Mouse (Mus musculus) myocyte (in vitro differentiated cells): ENCODE measurements around the gene Hmox1. TPM values are rescaled to one million over a fixed set of nuclear protein-coding genes. Genes with fewer than 3 reads are reported as not detected.

ENCODE experiments used
- H3K27me3 ChIP-seq: one replicate; pipeline ENCODE4 v1.6.1; 2011; ENCODE audit not compliant: control insufficient read depth, insufficient read depth, insufficient read length
- H3K36me3 ChIP-seq: one replicate; pipeline ENCODE4 v1.6.1; 2011; ENCODE audit not compliant: control insufficient read depth, insufficient read depth
- H3K4me2 ChIP-seq: one replicate; pipeline ENCODE4 v1.6.1; 2011; ENCODE audit warnings: low read depth, control low read depth
- H3K4me3 ChIP-seq: one replicate; pipeline ENCODE4 v1.5.1; 2011; ENCODE audit warnings: mild to moderate bottlenecking, control low read depth, moderate library complexity
- H3K79me2 ChIP-seq: one replicate; pipeline ENCODE4 v1.6.1; 2011; ENCODE audit not compliant: control insufficient read depth, insufficient read depth
- H3ac ChIP-seq: one replicate; pipeline ENCODE4 v1.6.1; 2011; ENCODE audit not compliant: control insufficient read depth, insufficient read length
- CEBPB ChIP-seq: IDR thresholded peaks from 2 replicates; pipeline ENCODE4 v1.6.1; 2011; ENCODE audit warnings: mild to moderate bottlenecking, moderate library complexity; ENCODE audit not compliant: poor library complexity, insufficient read depth, severe bottlenecking
- E2F4 ChIP-seq: IDR thresholded peaks from one replicate; pipeline ENCODE4 v1.6.1; 2011; ENCODE audit warnings: mild to moderate bottlenecking, control low read depth, moderate library complexity; ENCODE audit not compliant: insufficient read depth
- MAX ChIP-seq: IDR thresholded peaks from one replicate; pipeline ENCODE4 v1.6.1; 2011; ENCODE audit warnings: low read depth, mild to moderate bottlenecking, control low read depth
- MYOD1 ChIP-seq, 3 experiments: IDR thresholded peaks; one replicate each; pipeline ENCODE4 v1.6.1; 2011; ENCODE audit warnings: control low read depth in 2 of 3, low read depth in 2 of 3, mild to moderate bottlenecking in 2 of 3, moderate library complexity in 1 of 3; ENCODE audit not compliant: insufficient read length in 2 of 3, control insufficient read depth in 1 of 3
- MYOG ChIP-seq, 3 experiments: IDR thresholded peaks; one replicate each; pipeline ENCODE4 v1.6.1; 2011; ENCODE audit warnings: control low read depth in 2 of 3, low read depth in 2 of 3, mild to moderate bottlenecking in 2 of 3; ENCODE audit not compliant: insufficient read length in 2 of 3, control insufficient read depth in 1 of 3, insufficient read depth in 1 of 3
- POLR2A ChIP-seq: IDR thresholded peaks from one replicate; pipeline ENCODE4 v1.6.1; 2011; ENCODE audit warnings: low read depth, mild to moderate bottlenecking, control low read depth, moderate library complexity; ENCODE audit not compliant: insufficient read length
- POLR2AphosphoS2 ChIP-seq: IDR thresholded peaks from one replicate; pipeline ENCODE4 v1.6.1; 2011; ENCODE audit warnings: low read depth, control low read depth; ENCODE audit not compliant: insufficient read length
- REST ChIP-seq: IDR thresholded peaks from one replicate; pipeline ENCODE4 v1.6.1; 2011; ENCODE audit warnings: mild to moderate bottlenecking, control low read depth, moderate library complexity; ENCODE audit not compliant: insufficient read depth, insufficient read length
- SRF ChIP-seq: IDR thresholded peaks from one replicate; pipeline ENCODE4 v1.6.1; 2011; ENCODE audit warnings: low read depth; ENCODE audit not compliant: control insufficient read depth, insufficient read length
- TCF12 ChIP-seq: IDR thresholded peaks from one replicate; pipeline ENCODE4 v1.6.1; 2011; ENCODE audit warnings: mild to moderate bottlenecking, control low read depth; ENCODE audit not compliant: poor library complexity, insufficient read depth, severe bottlenecking
- TCF3 ChIP-seq: IDR thresholded peaks from one replicate; pipeline ENCODE4 v1.6.1; 2011; ENCODE audit warnings: low read depth, control low read depth; ENCODE audit not compliant: insufficient read length
- USF1 ChIP-seq: IDR thresholded peaks from one replicate; pipeline ENCODE4 v1.6.1; 2011; ENCODE audit warnings: low read depth, mild to moderate bottlenecking, control low read depth, moderate library complexity
- polyA plus RNA-seq: library from polyadenylated mRNA; unstranded; fragments of >200 nt; fragmentation: generic; extraction: Trizol; gene quantifications from one replicate; pipeline ENCODE4 v1.2.1, GENCODE M21; 2012; ENCODE audit warnings: missing spikeins

The Hmox1 gene
- 89.7 TPM for polyA plus RNA-seq

GRCm38 (mm10) chr8:75093399-75094156, at the start of gene Hmox1:
Gene Hmox1 (plus strand): TSS chr8:75093621.
- peaks cover 31% of the 10 kb centered on the region for H3K36me3 ChIP-seq
- H3K4me3 ChIP-seq: peak within 1 kb of the TSS; percentile 87
- H3ac ChIP-seq: peak within 1 kb of the TSS; percentile 15
- TF ChIP-seq POLR2A (peak; percentile 100), TCF12 (no peak), MAX (no peak), TCF3 (peak; percentile 35), REST (no peak), SRF (no peak), MYOG (IDR thresholded peaks at IDR 0.05; ENCODE audit: control insufficient read depth in 1 of 3, insufficient read depth in 1 of 3, insufficient read length in 2 of 3, low read depth in 2 of 3) (peak in 2 of 3 experiments; percentile 70 to 91), POLR2AphosphoS2 (peak; percentile 98), CEBPB (peak; percentile 98), E2F4 (peak; percentile 29), MYOD1 (IDR thresholded peaks at IDR 0.05; ENCODE audit: control insufficient read depth in 1 of 3, insufficient read length in 2 of 3, low read depth in 2 of 3) (peak in 2 of 3 experiments; percentile 70 to 83), USF1 (peak; percentile 96)
- H3K4me2 ChIP-seq: peak within 1 kb of the TSS; percentile 98
- peaks cover 26% of the 10 kb centered on the region for H3K79me2 ChIP-seq
- no peaks in the 10 kb centered on the region for H3K27me3 ChIP-seq

GRCm38 (mm10) chr8:75046303-75046702, 47.1 kb upstream of the Hmox1 start:
- no peak overlapping the region for H3ac ChIP-seq
- TF ChIP-seq MYOG (IDR thresholded peaks at IDR 0.05; ENCODE audit: control insufficient read depth in 1 of 3, insufficient read depth in 1 of 3, insufficient read length in 2 of 3, low read depth in 2 of 3) (peak in 2 of 3 experiments; percentile 15 to 85), CEBPB (no peak), TCF12 (peak; percentile 17), POLR2AphosphoS2 (no peak), MYOD1 (IDR thresholded peaks at IDR 0.05; ENCODE audit: control insufficient read depth in 1 of 3, insufficient read length in 2 of 3, low read depth in 2 of 3) (peak in 2 of 3 experiments; percentile 25 to 83), REST (no peak), USF1 (no peak)

GRCm38 (mm10) chr8:75047784-75048183, 45.6 kb upstream of the Hmox1 start:
- H3K36me3 ChIP-seq: peaks cover 9% of the 10 kb centered on the region
- H3ac ChIP-seq: no peak overlapping the region
- no peaks in the 10 kb centered on the region for H3K79me2 ChIP-seq
- H3K4me2 ChIP-seq: no peak overlapping the region
- no peaks in the 10 kb centered on the region for H3K27me3 ChIP-seq
- TF ChIP-seq CEBPB (no peak), REST (no peak), MYOD1 (IDR thresholded peaks at IDR 0.05; ENCODE audit: control insufficient read depth in 1 of 3, insufficient read length in 2 of 3, low read depth in 2 of 3) (no peak), TCF3 (no peak), POLR2AphosphoS2 (no peak), SRF (no peak), TCF12 (no peak), MAX (no peak), E2F4 (no peak), POLR2A (no peak), MYOG (IDR thresholded peaks at IDR 0.05; ENCODE audit: control insufficient read depth in 1 of 3, insufficient read depth in 1 of 3, insufficient read length in 2 of 3, low read depth in 2 of 3) (no peak), USF1 (no peak)
- no peak overlapping the region for H3K4me3 ChIP-seq

More at GRCm38 (mm10) chr8:75046303-75046702, 47.1 kb upstream of the Hmox1 start:
- Histone ChIP-seq H3K4me3 (no peak overlapping the region), H3K27me3 (no peaks in the 10 kb centered on the region), H3K4me2 (no peak overlapping the region), H3K36me3 (peaks cover 9% of the 10 kb centered on the region), H3K79me2 (no peaks in the 10 kb centered on the region)

GRCm38 (mm10) chr8:75053342-75053741, 40.1 kb upstream of the Hmox1 start:
- Histone ChIP-seq H3K36me3 (peaks cover 9% of the 10 kb centered on the region), H3K79me2 (no peaks in the 10 kb centered on the region), H3ac (no peak overlapping the region), H3K4me2 (peak overlapping the region; percentile 8), H3K27me3 (no peaks in the 10 kb centered on the region), H3K4me3 (no peak overlapping the region)
- TF ChIP-seq REST (no peak), MYOD1 (IDR thresholded peaks at IDR 0.05; ENCODE audit: control insufficient read depth in 1 of 3, insufficient read length in 2 of 3, low read depth in 2 of 3) (no peak), MAX (no peak), SRF (no peak)
